Mouse (Mus musculus) stomach, postnatal 0 days (tissue): Measurements from ENCODE around the gene Fer. TPM values are rescaled to one million over a fixed set of nuclear protein-coding genes. Genes with fewer than 3 reads are reported as not detected.

Experiments
- ATAC-seq: fragments of 200-750 bp; cut with Nextera tagmentation; 2 replicates; pipeline ENCODE4 v1.8.0; 2017; ENCODE audit not compliant: low FRiP score, low TSS enrichment
- DNase-seq: peaks from one replicate; pipeline ENCODE4 v3.0.0-alpha.2; 2016; ENCODE audit warnings: low spot score
- H3K27ac ChIP-seq: fragments of 300-500 bp; sonication (generic); replicated peaks from 2 replicates; pipeline ENCODE4 v1.5.1; 2014; ENCODE audit warnings: mild to moderate bottlenecking, control low read depth
- H3K27me3 ChIP-seq: fragments of 300-500 bp; sonication (generic); 2 replicates; pipeline ENCODE4 v1.6.1; 2014; ENCODE audit warnings: low read length; ENCODE audit not compliant: control insufficient read depth, insufficient read depth
- H3K36me3 ChIP-seq: fragments of 300-500 bp; sonication (generic); 2 replicates; pipeline ENCODE4 v1.6.1; 2014; ENCODE audit warnings: low read length, mixed read lengths; ENCODE audit not compliant: control insufficient read depth, insufficient read depth
- H3K4me1 ChIP-seq: fragments of 300-500 bp; sonication (generic); replicated peaks from 2 replicates; pipeline ENCODE4 v1.6.1; 2014; ENCODE audit warnings: antibody characterized with exemption; ENCODE audit not compliant: control insufficient read depth, insufficient read depth
- H3K4me2 ChIP-seq: fragments of 300-500 bp; sonication (generic); replicated peaks from 2 replicates; pipeline ENCODE4 v1.6.1; 2014; ENCODE audit warnings: low read depth, mild to moderate bottlenecking, control low read depth, moderate library complexity
- H3K4me3 ChIP-seq: fragments of 300-500 bp; sonication (generic); 2 replicates; pipeline ENCODE4 v1.5.1; 2014; ENCODE audit warnings: low read depth, low read length, control low read depth
- H3K9ac ChIP-seq: fragments of 300-500 bp; sonication (generic); 2 replicates; pipeline ENCODE4 v1.6.1; 2014; ENCODE audit warnings: mild to moderate bottlenecking, low read length, control low read depth, mixed read lengths
- H3K9me3 ChIP-seq: fragments of 300-500 bp; sonication (generic); 2 replicates; pipeline ENCODE4 v1.6.1; 2016; ENCODE audit warnings: low read length; ENCODE audit not compliant: control insufficient read depth
- CTCF ChIP-seq: IDR thresholded peaks from 2 replicates; pipeline ENCODE4 v1.5.1; 2016; ENCODE audit warnings: antibody characterized with exemption, low read depth, mild to moderate bottlenecking, moderate library complexity
- EP300 ChIP-seq: optimal IDR thresholded peaks from 2 replicates; pipeline ENCODE3; 2016; ENCODE audit warnings: antibody characterized with exemption
- WGBS: fragments of 180-500 bp; shearing (Covaris S2); extraction: QIAGEN DNeasy Blood & Tissue Kit; methylation state at CpG from one replicate; pipeline ENCODE4 v1.1.7; 2014; 5-methylcytosine and 5-hydroxymethylcytosine counted together
- polyA plus RNA-seq: library from polyadenylated mRNA; unstranded; fragments of >200 nt; fragmentation: Nextera tagmentation; extraction: Ambion mirVana; gene quantifications from 2 replicates; pipeline ENCODE4 v1.2.1, GENCODE M21; 2015

Gene Fer
- polyA plus RNA-seq, 1 experiment from 2014 or later = 18.5 TPM

DNA sequence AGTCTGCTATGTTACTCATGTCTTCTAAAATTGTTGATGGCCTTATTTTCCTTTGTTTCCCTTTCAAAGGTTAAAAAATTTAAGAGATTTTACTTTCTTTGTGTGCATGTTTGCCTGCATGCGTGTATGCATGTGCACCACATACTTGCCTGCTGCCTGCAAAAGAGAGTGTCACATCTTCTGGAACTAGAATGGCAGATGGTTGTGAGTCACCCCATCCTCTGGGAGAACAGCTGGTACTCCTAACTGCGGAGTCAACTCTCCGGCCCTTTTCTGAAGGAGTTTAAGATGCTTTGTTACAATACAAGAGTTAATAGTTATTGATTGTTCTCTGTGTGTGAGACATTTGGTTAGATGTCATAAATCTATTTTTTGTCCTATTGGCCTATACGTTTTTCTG, 16.0 kb downstream of the Fer start:
- ATAC-seq (no peak), DNase-seq (no peak)
- Histone ChIP-seq H3K27ac (no peak overlapping the region), H3K36me3 (no peaks in the 10 kb centered on the region), H3K4me2 (no peak overlapping the region), H3K4me1 (no peaks in the 10 kb centered on the region), H3K9ac (no peak overlapping the region), H3K9me3 (no peaks in the 10 kb centered on the region), H3K4me3 (no peak overlapping the region), H3K27me3 (no peaks in the 10 kb centered on the region)
- TF ChIP-seq EP300 (no peak), CTCF (no peak)
- WGBS = 69% methylated on average over 4 of the region's 4 CpGs

DNA sequence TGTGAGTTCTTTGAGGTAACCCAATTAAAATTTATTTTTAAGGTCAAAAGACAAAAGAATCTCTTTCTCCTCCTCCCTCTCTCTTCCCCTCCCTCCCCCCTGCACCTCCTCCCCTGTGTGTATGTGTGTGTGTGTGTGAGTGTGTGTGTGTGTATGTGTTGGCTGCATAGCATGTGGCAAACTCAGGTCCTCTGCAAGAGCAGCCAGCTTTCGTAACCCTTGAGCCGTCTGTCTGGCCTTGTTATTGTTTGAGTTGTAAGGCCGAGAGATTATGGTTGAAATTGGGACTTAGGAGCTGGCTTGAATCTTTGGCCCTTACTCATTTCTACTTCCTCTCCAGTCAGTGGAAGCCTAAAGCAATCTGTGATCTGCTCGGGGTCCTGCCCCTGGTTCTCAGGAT, 17.1 kb downstream of the Fer start:
- 56% methylated on average over 4 of the region's 4 CpGs for whole genome bisulfite sequencing
- TF ChIP-seq CTCF (no peak), EP300 (no peak)
- ATAC-seq = no peak

DNA sequence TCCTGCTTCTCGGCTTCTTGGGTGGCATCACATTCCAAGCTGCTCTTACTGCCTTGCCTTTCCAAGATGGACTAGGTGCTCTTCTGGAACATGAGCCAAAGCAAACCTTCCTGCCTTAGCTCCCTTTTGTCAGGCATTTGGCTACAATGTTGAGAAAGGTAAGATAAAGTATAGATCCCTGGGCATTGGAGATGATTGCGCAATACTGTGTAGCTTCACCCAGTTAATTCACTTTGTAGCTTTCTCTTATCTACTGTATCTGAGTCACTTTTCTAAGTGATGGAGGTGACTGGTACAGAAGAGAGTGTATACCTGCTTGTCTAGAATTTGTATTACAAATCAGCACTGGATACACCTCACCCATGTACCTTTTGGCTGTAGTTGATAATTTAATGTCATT, 24.1 kb downstream of the Fer start:
- 90% methylated on average over 2 of the region's 2 CpGs for WGBS
- DNase-seq = no peak
- no peaks in the 10 kb centered on the region for H3K9me3 ChIP-seq
- ATAC-seq = no peak; the same call in 1 of the 2 replicates
- H3K27me3 ChIP-seq = no peaks in the 10 kb centered on the region
- H3K9ac ChIP-seq = no peak overlapping the region
- H3K4me3 ChIP-seq = no peak overlapping the region
- no peak overlapping the region for H3K4me2 ChIP-seq
- H3K36me3 ChIP-seq = no peaks in the 10 kb centered on the region
- H3K27ac ChIP-seq = no peak overlapping the region
- TF ChIP-seq EP300 (no peak), CTCF (no peak)
- H3K4me1 ChIP-seq = no peaks in the 10 kb centered on the region

More for the DNA sequence above, 17.1 kb downstream of the Fer start:
- DNase-seq = no peak
- H3K9ac ChIP-seq = no peak overlapping the region
- H3K4me1 ChIP-seq = no peaks in the 10 kb centered on the region
- H3K36me3 ChIP-seq = no peaks in the 10 kb centered on the region
- no peaks in the 10 kb centered on the region for H3K27me3 ChIP-seq
- no peak overlapping the region for H3K4me3 ChIP-seq
- H3K4me2 ChIP-seq = no peak overlapping the region
- no peaks in the 10 kb centered on the region for H3K9me3 ChIP-seq
- no peak overlapping the region for H3K27ac ChIP-seq

DNA sequence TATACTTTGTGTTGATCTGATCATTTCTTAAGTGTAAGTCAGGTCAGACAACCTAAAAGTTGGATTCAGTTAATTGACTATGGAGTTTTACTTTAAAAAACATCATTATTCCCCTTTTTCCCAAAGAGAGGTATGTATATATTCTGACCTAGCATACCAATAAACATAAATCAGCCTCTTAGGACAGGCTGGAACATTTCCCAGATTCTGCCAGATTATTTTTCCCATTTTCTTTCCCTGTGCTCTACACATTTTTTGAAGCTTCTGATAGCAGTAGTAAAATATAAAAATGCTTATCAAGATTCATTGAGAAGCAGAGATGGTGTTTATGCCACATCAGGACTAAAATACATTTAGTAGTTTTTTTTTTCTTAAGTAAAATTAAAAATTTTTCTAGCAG, 27.7 kb downstream of the Fer start:
- no peaks in the 10 kb centered on the region for H3K9me3 ChIP-seq
- H3K36me3 ChIP-seq = no peaks in the 10 kb centered on the region
- H3K4me1 ChIP-seq = no peaks in the 10 kb centered on the region
- no peaks in the 10 kb centered on the region for H3K27me3 ChIP-seq
- no peak overlapping the region for H3K4me2 ChIP-seq
- H3K27ac ChIP-seq = no peak overlapping the region
- ATAC-seq = no peak
- no peak overlapping the region for H3K9ac ChIP-seq
- DNase-seq = no peak
- TF ChIP-seq CTCF = no peak
- no peak for TF ChIP-seq EP300
- no peak overlapping the region for H3K4me3 ChIP-seq

DNA sequence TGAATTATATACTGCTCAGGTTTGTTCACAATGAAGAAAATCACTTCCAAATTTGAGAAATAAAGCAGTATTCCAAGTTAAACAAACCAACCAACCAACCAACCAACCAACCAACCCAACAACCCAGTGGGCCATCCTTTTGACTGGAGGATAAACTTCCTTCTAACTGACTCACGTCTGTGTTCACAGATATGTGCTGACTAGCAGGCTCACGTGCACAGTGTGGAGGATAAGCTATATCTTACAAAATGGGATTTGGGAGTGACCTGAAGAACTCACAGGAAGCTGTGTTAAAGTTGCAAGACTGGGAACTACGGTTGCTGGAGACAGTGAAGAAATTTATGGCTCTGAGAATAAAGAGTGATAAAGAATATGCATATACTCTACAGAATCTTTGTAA, 33.0 kb downstream of the Fer start:
- Histone ChIP-seq H3K4me3 (no peak overlapping the region), H3K4me2 (no peak overlapping the region), H3K9ac (no peak overlapping the region), H3K36me3 (no peaks in the 10 kb centered on the region), H3K9me3 (no peaks in the 10 kb centered on the region), H3K4me1 (no peaks in the 10 kb centered on the region), H3K27ac (no peak overlapping the region), H3K27me3 (no peaks in the 10 kb centered on the region)
- WGBS = 65% methylated on average over 3 of the region's 3 CpGs
- ATAC-seq (no peak), DNase-seq (no peak)
- TF ChIP-seq CTCF (no peak), EP300 (no peak)

DNA sequence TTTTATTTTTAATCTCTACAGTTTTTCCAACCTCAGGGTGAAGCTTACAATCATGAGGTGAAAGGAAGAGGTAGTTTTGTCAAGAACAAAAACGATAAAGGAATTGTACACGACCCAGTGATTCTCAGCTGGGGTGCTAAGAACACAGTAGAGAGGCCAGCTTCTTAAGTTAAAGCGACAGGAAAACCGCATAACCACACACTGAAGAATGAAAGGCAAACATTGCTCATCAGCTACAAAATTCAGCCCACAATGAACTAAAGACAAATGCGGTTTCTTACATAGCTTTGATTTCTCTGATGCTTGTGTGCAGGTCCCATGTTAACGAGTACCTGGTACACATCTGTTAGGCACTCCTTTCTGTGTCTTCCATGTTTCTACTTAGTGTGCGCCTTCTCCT, 34.2 kb downstream of the Fer start:
- no peak for TF ChIP-seq EP300
- no peak for TF ChIP-seq CTCF
- no peak overlapping the region for H3K27ac ChIP-seq
- no peak overlapping the region for H3K9ac ChIP-seq
- H3K9me3 ChIP-seq = no peaks in the 10 kb centered on the region
- DNase-seq (no peak), ATAC-seq (no peak)
- no peaks in the 10 kb centered on the region for H3K36me3 ChIP-seq
- no peaks in the 10 kb centered on the region for H3K27me3 ChIP-seq
- no peak overlapping the region for H3K4me2 ChIP-seq
- 82% methylated on average over 7 of the region's 7 CpGs for WGBS
- no peak overlapping the region for H3K4me3 ChIP-seq
- H3K4me1 ChIP-seq = no peaks in the 10 kb centered on the region

DNA sequence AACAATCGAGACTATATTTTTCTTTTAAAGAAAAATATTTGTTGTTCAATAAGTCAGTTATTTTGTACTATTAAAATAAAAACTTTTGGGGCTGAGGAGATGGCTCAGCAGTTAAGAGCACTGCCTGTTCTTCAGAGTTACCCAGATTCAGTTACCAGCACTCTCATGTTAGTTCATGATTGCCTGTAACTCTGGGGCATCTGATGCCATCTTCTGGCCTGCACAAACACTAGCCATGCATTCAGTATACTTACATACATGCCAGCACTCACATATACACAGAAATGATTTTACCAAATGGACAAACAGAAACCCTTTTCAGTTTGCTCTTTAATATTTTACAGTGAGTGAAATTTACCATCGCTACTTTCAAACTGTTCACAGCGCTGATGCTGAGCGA, 46.4 kb downstream of the Fer start:
- Histone ChIP-seq H3K4me2 (no peak overlapping the region), H3K9me3 (no peaks in the 10 kb centered on the region), H3K27me3 (no peaks in the 10 kb centered on the region), H3K4me1 (no peaks in the 10 kb centered on the region), H3K27ac (no peak overlapping the region), H3K4me3 (no peak overlapping the region), H3K9ac (no peak overlapping the region), H3K36me3 (no peaks in the 10 kb centered on the region)
- WGBS = 96% methylated on average over 4 of the region's 4 CpGs
- TF ChIP-seq CTCF (peak; percentile 23; the same call in 1 of the 2 replicates), EP300 (no peak)
- DNase-seq (no peak), ATAC-seq (no peak)
